Mouse (Mus musculus) spleen, postnatal 10 days (tissue): ENCODE results near the gene Mki67.
A peak's percentile ranks its signal among the peaks of the same experiment; 100 is the strongest.

Experiments used
- DNase-seq, 2 experiments: peaks; one replicate each; pipeline ENCODE4 v3.0.0; 2021 to 2022; ENCODE audit warnings: low spot score in 2 of 2

Mki67 gene

GRCm38 (mm10) chr7:135715642-135716444 is at the start of gene Mki67:
Gene Mki67 (minus strand): TSS chr7:135716361.
- DNase-seq: peak in 1 of 2 experiments; percentile 64

- no peak for DNase-seq
These were observed 47.1 kb upstream of the Mki67 start for GRCm38 (mm10) chr7:135763311-135763710.

- DNase-seq: no peak
These were observed 42.8 kb upstream of the Mki67 start for GRCm38 (mm10) chr7:135758754-135759510.

- no peak for DNase-seq
These were observed 42.0 kb upstream of the Mki67 start for GRCm38 (mm10) chr7:135758171-135758570.

- no peak for DNase-seq
These were observed 40.9 kb upstream of the Mki67 start for GRCm38 (mm10) chr7:135756984-135757586.

- no peak for DNase-seq
These were observed 32.8 kb upstream of the Mki67 start for GRCm38 (mm10) chr7:135748986-135749385.

- DNase-seq: no peak
These were observed 30.9 kb upstream of the Mki67 start for GRCm38 (mm10) chr7:135747072-135747471.

- no peak for DNase-seq
These were observed 30.4 kb upstream of the Mki67 start for GRCm38 (mm10) chr7:135746528-135746927.

GRCm38 (mm10) chr7:135745091-135745490 is 28.9 kb upstream of the Mki67 start:
- no peak for DNase-seq

GRCm38 (mm10) chr7:135740453-135740852 is 24.3 kb upstream of the Mki67 start:
- no peak for DNase-seq

GRCm38 (mm10) chr7:135736581-135736886 is 20.4 kb upstream of the Mki67 start:
- DNase-seq: no peak

GRCm38 (mm10) chr7:135735691-135736580 is 19.8 kb upstream of the Mki67 start:
- DNase-seq: peak; percentile 89 to 93

GRCm38 (mm10) chr7:135734911-135735646 is 18.9 kb upstream of the Mki67 start:
- DNase-seq: peak in 1 of 2 experiments; percentile 7

- DNase-seq: no peak
These were observed 18.2 kb upstream of the Mki67 start for GRCm38 (mm10) chr7:135734379-135734778.

GRCm38 (mm10) chr7:135728038-135728437 is 11.9 kb upstream of the Mki67 start:
- DNase-seq: no peak

GRCm38 (mm10) chr7:135726707-135727106 is 10.5 kb upstream of the Mki67 start:
- no peak for DNase-seq

- DNase-seq: peak in 1 of 2 experiments; percentile 19
These were observed 7.6 kb upstream of the Mki67 start for GRCm38 (mm10) chr7:135723672-135724341.

- DNase-seq: peak; percentile 64 to 73
These were observed 6.1 kb upstream of the Mki67 start for GRCm38 (mm10) chr7:135722011-135722838.

- peak; percentile 70 to 76 for DNase-seq
These were observed 5.4 kb upstream of the Mki67 start for GRCm38 (mm10) chr7:135721436-135721992.
